Mouse (Mus musculus): ENCODE measurements around the gene Fuz. TPM values are rescaled to one million over a fixed set of nuclear protein-coding genes. Genes with fewer than 3 reads are reported as not detected.

Gene Fuz
- polyA plus RNA-seq, 1 experiment from 2014 or later: 30.1 TPM

- H3K4me3 ChIP-seq (replicated peaks): peak within 1 kb of the TSS; percentile 78
- ATAC-seq (ENCODE audit: insufficient number of reproducible peaks, low FRiP score, low TSS enrichment, low read depth): peak; percentile 83
- peaks cover 17% of the 10 kb centered on the region for H3K36me3 ChIP-seq
- peak within 1 kb of the TSS; percentile 100 for H3K27ac ChIP-seq (replicated peaks)
- no peaks in the 10 kb centered on the region for H3K27me3 ChIP-seq
- under 1% methylated on average over 56 of the region's 56 CpGs for WGBS
- peak within 1 kb of the TSS; percentile 69 for H3K4me2 ChIP-seq (replicated peaks)
- peaks cover 47% of the 10 kb centered on the region for H3K4me1 ChIP-seq
- peak within 1 kb of the TSS; percentile 66 for H3K9ac ChIP-seq
- H3K9me3 ChIP-seq (replicated peaks): no peaks in the 10 kb centered on the region
These were observed 3.5 kb upstream of the Fuz start, which contains the start of gene Med25 for GRCm38 (mm10) chr7:44892276-44892921. Gene Med25 (minus strand): TSS chr7:44892712.

DNA sequence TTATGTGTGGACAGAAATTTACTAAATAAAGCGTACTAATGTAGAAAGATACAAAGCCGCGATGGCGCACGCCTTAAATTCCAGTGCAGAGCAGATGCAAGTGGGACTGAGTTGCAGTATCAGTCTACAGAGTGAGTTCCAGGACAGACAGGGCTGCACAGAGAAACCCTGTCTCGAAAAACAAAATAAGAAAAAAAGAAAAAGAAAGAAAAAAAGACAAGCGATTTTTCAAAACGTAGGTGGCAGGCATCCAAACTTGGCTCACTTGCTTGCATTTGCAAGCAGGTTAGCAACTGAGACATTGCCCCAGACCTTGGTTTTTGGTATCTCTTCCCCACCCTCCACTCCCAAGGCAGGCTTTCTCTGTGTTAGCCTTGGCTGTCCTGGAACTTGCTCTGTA lies 2.7 kb upstream of the Fuz start:
- peak overlapping the region; percentile 100 for H3K27ac ChIP-seq (replicated peaks)
- H3K9me3 ChIP-seq (replicated peaks): no peaks in the 10 kb centered on the region
- H3K4me3 ChIP-seq (replicated peaks): peak overlapping the region; percentile 78
- peaks cover 52% of the 10 kb centered on the region for H3K4me1 ChIP-seq
- WGBS: 16% methylated on average over 8 of the region's 8 CpGs
- H3K9ac ChIP-seq: no peak overlapping the region
- no peaks in the 10 kb centered on the region for H3K27me3 ChIP-seq
- peak overlapping the region; percentile 69 for H3K4me2 ChIP-seq (replicated peaks)
- no peak for ATAC-seq (ENCODE audit: insufficient number of reproducible peaks, low FRiP score, low TSS enrichment, low read depth)
- peaks cover 14% of the 10 kb centered on the region for H3K36me3 ChIP-seq

DNA sequence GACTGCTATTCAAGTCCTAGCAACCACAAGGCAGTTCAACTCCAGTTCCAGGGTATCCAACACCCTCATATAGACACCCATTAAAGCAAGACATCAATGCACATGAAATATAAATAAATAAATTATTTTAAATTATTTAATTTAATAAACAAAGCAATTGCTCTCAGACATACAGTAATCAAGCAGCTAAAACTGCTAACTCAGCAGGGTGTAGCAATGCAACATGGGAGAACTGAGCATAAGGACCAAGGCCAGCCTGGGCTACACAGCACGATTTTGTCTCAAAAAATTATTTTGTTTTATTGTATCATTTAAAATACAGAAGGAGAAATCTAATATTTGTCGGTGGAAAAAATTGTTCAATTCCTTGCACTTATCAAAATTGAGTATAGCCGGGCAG lies 1.7 kb upstream of the Fuz start:
- no peak overlapping the region for H3K4me2 ChIP-seq (replicated peaks)
- no peak overlapping the region for H3K4me3 ChIP-seq (replicated peaks)
- no peaks in the 10 kb centered on the region for H3K27me3 ChIP-seq
- peaks cover 54% of the 10 kb centered on the region for H3K4me1 ChIP-seq
- peak overlapping the region; percentile 48; the same call in 1 of the 2 replicates for H3K27ac ChIP-seq (replicated peaks)
- peaks cover 5% of the 10 kb centered on the region for H3K36me3 ChIP-seq
- no peak overlapping the region for H3K9ac ChIP-seq
- no peak for ATAC-seq (ENCODE audit: insufficient number of reproducible peaks, low FRiP score, low TSS enrichment, low read depth)
- no peaks in the 10 kb centered on the region for H3K9me3 ChIP-seq (replicated peaks)
- 85% methylated on average over 3 of the region's 3 CpGs for WGBS

DNA sequence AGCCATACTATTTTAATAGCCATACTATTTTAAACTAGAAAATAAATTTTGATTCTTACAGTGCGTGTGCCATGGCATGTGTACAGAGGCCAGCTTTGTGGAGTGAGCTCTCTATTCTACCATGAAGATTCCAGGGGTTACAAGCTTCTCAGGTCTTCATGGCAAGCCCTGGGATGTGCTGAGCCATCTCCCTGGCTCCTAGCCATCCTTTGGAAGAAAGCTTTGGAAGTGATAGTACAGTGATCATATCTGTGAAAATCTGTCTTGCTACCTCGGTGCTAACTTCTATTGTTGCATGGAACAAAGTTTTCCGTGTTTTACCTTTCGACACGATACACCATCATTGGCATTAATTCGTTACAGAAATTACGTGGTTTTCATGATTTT lies 680 bp upstream of the Fuz start:
- Histone ChIP-seq H3K4me3 (replicated peaks) (peak overlapping the region; percentile 70), H3K27ac (replicated peaks) (peak overlapping the region; percentile 94), H3K9me3 (replicated peaks) (no peaks in the 10 kb centered on the region), H3K36me3 (peaks cover 11% of the 10 kb centered on the region), H3K4me2 (replicated peaks) (peak overlapping the region; percentile 71), H3K4me1 (peaks cover 54% of the 10 kb centered on the region), H3K9ac (no peak overlapping the region), H3K27me3 (no peaks in the 10 kb centered on the region)
- 55% methylated on average over 7 of the region's 7 CpGs for WGBS
- ATAC-seq (ENCODE audit: insufficient number of reproducible peaks, low FRiP score, low TSS enrichment, low read depth): no peak

- peak overlapping the region; percentile 94 for H3K27ac ChIP-seq (replicated peaks)
- no peaks in the 10 kb centered on the region for H3K9me3 ChIP-seq (replicated peaks)
- peak overlapping the region; percentile 59 for H3K9ac ChIP-seq
- H3K4me3 ChIP-seq (replicated peaks): peak overlapping the region; percentile 70
- WGBS: 28% methylated on average over 10 of the region's 10 CpGs
- H3K4me2 ChIP-seq (replicated peaks): peak overlapping the region; percentile 71
- no peak for ATAC-seq (ENCODE audit: insufficient number of reproducible peaks, low FRiP score, low TSS enrichment, low read depth)
- peaks cover 49% of the 10 kb centered on the region for H3K4me1 ChIP-seq
- H3K27me3 ChIP-seq: no peaks in the 10 kb centered on the region
- H3K36me3 ChIP-seq: peaks cover 20% of the 10 kb centered on the region
These were observed 620 bp downstream of the Fuz start for GRCm38 (mm10) chr7:44896499-44896898.

GRCm38 (mm10) chr7:44898607-44899006 lies 2.7 kb downstream of the Fuz start:
- Histone ChIP-seq H3K27ac (replicated peaks) (no peak overlapping the region), H3K4me3 (replicated peaks) (no peak overlapping the region), H3K9me3 (replicated peaks) (no peaks in the 10 kb centered on the region), H3K27me3 (no peaks in the 10 kb centered on the region), H3K9ac (no peak overlapping the region), H3K4me2 (replicated peaks) (no peak overlapping the region; the same call in 1 of the 2 replicates), H3K36me3 (peaks cover 34% of the 10 kb centered on the region), H3K4me1 (peaks cover 48% of the 10 kb centered on the region)
- ATAC-seq (ENCODE audit: insufficient number of reproducible peaks, low FRiP score, low TSS enrichment, low read depth): no peak
- 36% methylated on average over 19 of the region's 19 CpGs for WGBS

GRCm38 (mm10) chr7:44900632-44901031 lies 4.8 kb downstream of the Fuz start:
- Histone ChIP-seq H3K27me3 (no peaks in the 10 kb centered on the region), H3K4me1 (peaks cover 40% of the 10 kb centered on the region), H3K9ac (no peak overlapping the region), H3K4me2 (replicated peaks) (no peak overlapping the region), H3K27ac (replicated peaks) (peak overlapping the region; percentile 66; the same call in 1 of the 2 replicates), H3K4me3 (replicated peaks) (no peak overlapping the region), H3K36me3 (peaks cover 54% of the 10 kb centered on the region), H3K9me3 (replicated peaks) (no peaks in the 10 kb centered on the region)
- ATAC-seq (ENCODE audit: insufficient number of reproducible peaks, low FRiP score, low TSS enrichment, low read depth): no peak
- WGBS: 87% methylated on average over 11 of the region's 11 CpGs

- ATAC-seq (ENCODE audit: insufficient number of reproducible peaks, low FRiP score, low TSS enrichment, low read depth): 0 out of 2 replicates have a peak, but pooled peaks have one; percentile 17
- H3K27ac ChIP-seq (replicated peaks): peak overlapping the region; percentile 66
- 17% methylated on average over 21 of the region's 21 CpGs for WGBS
- peak overlapping the region; percentile 12; the same call in 1 of the 2 replicates for H3K9ac ChIP-seq
- peaks cover 61% of the 10 kb centered on the region for H3K36me3 ChIP-seq
- peak overlapping the region; percentile 55 for H3K4me2 ChIP-seq (replicated peaks)
- H3K4me1 ChIP-seq: peaks cover 39% of the 10 kb centered on the region
- no peaks in the 10 kb centered on the region for H3K27me3 ChIP-seq
- H3K9me3 ChIP-seq (replicated peaks): no peaks in the 10 kb centered on the region
- H3K4me3 ChIP-seq (replicated peaks): peak overlapping the region; percentile 35
These were observed 5.4 kb downstream of the Fuz start for GRCm38 (mm10) chr7:44901230-44901722.

DNA sequence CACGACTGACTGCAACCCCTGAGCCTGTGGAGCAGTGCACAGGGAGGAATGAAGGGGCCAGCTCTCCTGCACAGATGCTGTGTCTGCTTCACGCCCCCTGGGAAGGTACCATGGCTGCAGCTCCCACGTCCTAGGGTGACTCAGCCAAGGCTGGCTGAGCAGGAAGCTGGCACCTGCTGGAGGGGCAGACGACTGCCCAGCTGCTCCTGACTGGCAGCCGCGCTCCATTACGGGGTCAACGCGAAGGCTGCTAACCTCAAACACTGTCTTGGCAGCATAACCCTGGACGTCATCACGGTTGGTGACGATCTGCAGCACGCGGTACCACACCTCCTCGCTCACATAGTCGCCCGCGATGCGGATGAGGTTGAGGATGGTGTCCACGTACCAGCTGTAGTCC lies 9.6 kb downstream of the Fuz start:
- H3K4me3 ChIP-seq (replicated peaks): no peak overlapping the region
- peaks cover 89% of the 10 kb centered on the region for H3K36me3 ChIP-seq
- H3K4me2 ChIP-seq (replicated peaks): no peak overlapping the region
- H3K9ac ChIP-seq: no peak overlapping the region
- no peak for ATAC-seq (ENCODE audit: insufficient number of reproducible peaks, low FRiP score, low TSS enrichment, low read depth)
- H3K4me1 ChIP-seq: peaks cover 15% of the 10 kb centered on the region
- no peak overlapping the region for H3K27ac ChIP-seq (replicated peaks)
- H3K27me3 ChIP-seq: no peaks in the 10 kb centered on the region
- H3K9me3 ChIP-seq (replicated peaks): no peaks in the 10 kb centered on the region
- 89% methylated on average over 20 of the region's 20 CpGs for WGBS

GRCm38 (mm10) chr7:44908706-44909476 lies 13.0 kb downstream of the Fuz start:
- Histone ChIP-seq H3K27ac (replicated peaks) (no peak overlapping the region), H3K36me3 (peaks cover 98% of the 10 kb centered on the region), H3K27me3 (no peaks in the 10 kb centered on the region), H3K4me3 (replicated peaks) (no peak overlapping the region), H3K4me1 (no peaks in the 10 kb centered on the region), H3K4me2 (replicated peaks) (no peak overlapping the region), H3K9ac (no peak overlapping the region), H3K9me3 (replicated peaks) (no peaks in the 10 kb centered on the region)
- ATAC-seq (ENCODE audit: insufficient number of reproducible peaks, low FRiP score, low TSS enrichment, low read depth): no peak
- 84% methylated on average over 15 of the region's 15 CpGs for WGBS

DNA sequence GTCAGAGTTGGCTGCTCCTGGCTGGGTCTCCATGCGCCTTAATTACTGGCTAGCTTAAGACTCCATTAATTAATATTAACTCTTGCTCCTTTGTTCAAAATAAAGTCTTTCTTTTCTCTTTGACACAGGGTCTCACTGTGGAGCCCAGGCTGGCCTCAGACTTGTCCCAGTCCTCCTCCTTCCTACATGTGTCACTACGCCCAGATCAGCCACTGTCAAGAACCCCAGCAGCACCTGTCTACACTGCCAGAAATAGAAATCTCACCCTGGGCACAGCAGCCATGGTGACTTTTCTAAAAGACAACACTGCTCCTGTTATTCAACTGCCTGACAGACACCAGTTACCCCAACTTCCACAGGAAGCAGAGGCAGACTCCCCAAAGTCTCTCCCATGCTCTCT lies 18.5 kb downstream of the Fuz start:
- no peak overlapping the region for H3K4me2 ChIP-seq (replicated peaks)
- no peak overlapping the region for H3K4me3 ChIP-seq (replicated peaks)
- peaks cover 71% of the 10 kb centered on the region for H3K36me3 ChIP-seq
- no peak overlapping the region for H3K9ac ChIP-seq
- H3K27me3 ChIP-seq: no peaks in the 10 kb centered on the region
- H3K4me1 ChIP-seq: peaks cover 19% of the 10 kb centered on the region
- ATAC-seq (ENCODE audit: insufficient number of reproducible peaks, low FRiP score, low TSS enrichment, low read depth): no peak
- H3K27ac ChIP-seq (replicated peaks): no peak overlapping the region
- H3K9me3 ChIP-seq (replicated peaks): no peaks in the 10 kb centered on the region
- WGBS: 93% methylated on average over 2 of the region's 2 CpGs

Measured in embryonic facial prominence, embryonic 15.5 days (tissue).